Mouse (Mus musculus) 3T3-L1 (cell line): Measurements from ENCODE around the gene a.

Experiments
- DNase-seq: peaks from one replicate; pipeline ENCODE4 v3.0.0-alpha.2; 2015; ENCODE audit warnings: low read depth, low spot score

a gene

GRCm38 (mm10) chr2:155088264-155088663, 297.1 kb downstream of the a start:
- DNase-seq, result no peak

GRCm38 (mm10) chr2:155090909-155091742, 299.9 kb downstream of the a start:
- no peak for DNase-seq

GRCm38 (mm10) chr2:155091743-155092075, 300.5 kb downstream of the a start:
- DNase-seq, result no peak

GRCm38 (mm10) chr2:155093418-155093817, 302.2 kb downstream of the a start:
- no peak for DNase-seq

- DNase-seq, result peak; percentile 73
Measured at GRCm38 (mm10) chr2:155098720-155099380, 307.6 kb downstream of the a start.

GRCm38 (mm10) chr2:155099421-155099820, 308.2 kb downstream of the a start:
- peak; percentile 60 for DNase-seq

- no peak for DNase-seq
Measured at GRCm38 (mm10) chr2:155099994-155100795, 309.0 kb downstream of the a start.
